Mouse (Mus musculus) ovary, postnatal 14 days (tissue): ENCODE data around the gene Tnp2.

Experiments
- DNase-seq: peaks from one replicate; pipeline ENCODE4 v3.0.0; 2022; ENCODE audit warnings: low spot score

Tnp2 gene

DNA sequence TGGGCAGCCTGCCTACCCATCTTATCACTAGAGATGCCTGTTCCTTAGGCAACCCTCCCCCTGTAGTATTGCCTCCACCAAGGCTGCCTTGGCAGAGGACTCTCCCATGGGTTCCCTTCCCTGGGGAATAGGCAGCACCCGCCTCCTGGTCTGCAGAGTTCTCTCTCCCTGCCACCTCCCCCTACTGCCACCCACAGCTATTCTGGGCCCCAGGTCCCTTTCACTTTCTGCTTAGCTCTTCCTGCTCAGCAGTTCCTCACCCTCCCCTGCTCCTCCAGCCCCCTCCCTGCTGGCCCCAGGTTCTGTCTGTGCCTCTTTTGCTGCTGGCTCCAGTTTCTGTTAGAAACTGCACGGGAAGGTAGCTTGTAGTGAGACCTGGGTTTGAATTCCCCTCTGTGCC is 18.8 kb downstream of the Tnp2 start:
- DNase-seq, result no peak

DNA sequence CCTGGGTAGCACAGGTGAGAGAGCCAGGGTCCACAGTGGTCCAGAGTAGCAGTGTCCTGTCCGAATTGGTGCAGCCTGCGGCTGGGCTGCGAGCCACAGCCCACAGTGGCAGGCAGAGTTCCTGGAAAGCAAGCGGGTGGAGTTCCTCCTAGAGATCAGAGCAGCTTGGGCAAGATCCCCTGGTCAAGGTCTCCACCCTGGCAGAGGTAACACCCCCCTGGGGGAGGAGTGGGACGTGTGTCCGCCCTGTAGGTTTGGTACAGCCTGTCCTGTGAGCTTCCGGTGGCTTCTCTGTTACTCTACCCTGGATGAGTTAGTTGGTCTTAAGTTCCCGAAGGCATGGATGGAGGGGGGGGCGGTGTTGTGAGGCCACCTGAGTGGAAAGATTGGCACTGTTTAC is 19.6 kb downstream of the Tnp2 start:
- no peak for DNase-seq

DNA sequence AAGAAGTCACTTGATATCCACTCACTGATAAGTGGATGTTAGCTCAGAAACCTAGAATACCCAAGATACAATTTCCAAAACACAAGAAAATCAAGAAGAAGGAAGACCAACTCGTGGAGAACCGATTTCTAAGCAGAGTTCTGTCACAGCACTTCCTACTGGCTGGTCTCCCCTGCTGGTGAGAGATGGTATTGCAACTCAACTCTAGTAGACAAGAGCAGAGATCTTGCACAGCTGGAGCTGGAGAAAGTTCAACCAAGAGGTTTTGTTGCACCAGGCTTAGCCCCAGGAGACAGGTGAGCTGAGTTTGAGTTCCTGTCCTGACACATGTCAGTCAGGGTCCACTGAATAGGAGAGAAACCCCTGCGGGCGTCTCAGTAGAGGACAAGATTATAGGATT is 21.3 kb downstream of the Tnp2 start:
- DNase-seq, result peak; percentile 69

DNA sequence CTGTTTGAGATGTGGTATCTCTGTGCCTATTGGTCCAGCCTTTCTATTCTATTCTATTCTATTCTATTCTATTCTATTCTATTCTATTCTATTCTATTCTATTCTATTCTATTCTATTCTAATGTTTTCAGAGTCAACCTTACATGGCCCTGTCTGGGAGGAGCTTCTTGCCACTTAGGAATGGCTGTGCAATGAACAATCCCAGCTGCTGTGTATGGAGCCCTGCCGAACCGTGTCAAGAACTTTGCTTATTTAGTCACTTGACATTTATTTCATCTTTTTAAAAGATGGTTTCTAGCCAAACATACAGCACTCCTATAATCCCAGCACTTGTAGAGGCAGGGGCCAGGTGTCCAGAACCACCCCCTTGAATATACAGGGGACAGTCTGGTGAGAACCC is 24.1 kb downstream of the Tnp2 start:
- no peak for DNase-seq

DNA sequence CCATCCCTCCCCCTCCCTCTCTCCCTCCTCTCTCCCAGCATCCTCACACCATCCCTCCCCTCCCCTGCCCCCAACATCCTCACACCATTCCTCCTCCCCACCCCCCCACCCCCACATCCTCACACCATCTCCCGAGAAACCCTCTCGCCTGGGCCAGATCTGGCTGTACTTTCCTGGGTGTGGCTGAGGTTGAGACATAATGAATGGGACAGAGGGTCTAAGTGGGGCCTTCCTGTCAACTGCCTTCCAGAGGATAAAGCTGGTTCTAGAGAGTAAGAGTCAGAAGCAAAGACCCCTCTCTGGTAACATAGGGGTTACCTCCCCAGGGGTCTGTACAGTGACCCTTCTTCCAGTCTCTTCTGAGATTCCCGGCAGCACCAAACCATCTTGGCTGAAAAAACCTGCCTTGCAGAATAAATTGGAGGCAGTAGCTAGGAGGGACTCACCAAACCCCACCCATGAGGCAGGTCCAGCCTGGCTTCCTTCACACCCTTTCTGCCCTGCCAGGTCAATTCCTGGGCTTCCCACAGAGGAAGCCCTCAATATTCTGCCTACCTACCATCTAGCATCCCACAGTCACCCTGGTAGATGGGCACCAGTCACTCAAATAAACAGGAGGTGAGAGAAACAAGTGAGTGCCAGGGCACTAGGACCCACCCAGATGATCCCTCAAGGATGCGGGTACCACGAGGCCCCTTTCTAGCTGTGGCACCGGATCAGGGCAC is 24.8 kb downstream of the Tnp2 start:
- DNase-seq, result no peak

DNA sequence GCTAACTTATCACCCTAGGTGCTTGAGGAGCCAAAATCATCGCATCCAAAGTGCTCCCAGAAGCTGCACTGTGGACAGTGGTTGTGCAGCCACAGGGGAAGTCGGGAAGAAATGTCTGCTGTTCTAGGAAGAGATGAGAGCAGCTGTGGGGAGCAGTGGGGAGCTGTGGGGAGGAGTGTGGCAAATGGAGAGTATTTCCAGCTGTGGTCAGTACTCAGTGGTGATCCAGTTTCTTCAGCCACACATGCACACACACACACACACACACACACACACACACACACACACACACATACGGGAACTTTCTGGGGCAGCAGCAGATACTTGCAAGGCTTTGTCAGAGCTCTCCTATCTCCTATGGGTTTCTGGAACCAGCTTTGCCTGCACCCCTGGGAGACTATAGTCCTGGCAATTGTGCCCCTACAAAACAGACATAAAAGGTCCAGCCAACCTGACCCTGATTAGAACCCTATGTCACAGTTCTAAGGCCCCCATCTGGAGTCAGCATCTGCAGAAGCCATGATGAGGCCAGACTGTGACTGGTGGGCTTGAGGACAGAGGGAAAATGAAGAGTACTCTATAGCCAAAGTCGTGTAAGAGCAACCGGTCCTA is 25.8 kb downstream of the Tnp2 start:
- no peak for DNase-seq

DNA sequence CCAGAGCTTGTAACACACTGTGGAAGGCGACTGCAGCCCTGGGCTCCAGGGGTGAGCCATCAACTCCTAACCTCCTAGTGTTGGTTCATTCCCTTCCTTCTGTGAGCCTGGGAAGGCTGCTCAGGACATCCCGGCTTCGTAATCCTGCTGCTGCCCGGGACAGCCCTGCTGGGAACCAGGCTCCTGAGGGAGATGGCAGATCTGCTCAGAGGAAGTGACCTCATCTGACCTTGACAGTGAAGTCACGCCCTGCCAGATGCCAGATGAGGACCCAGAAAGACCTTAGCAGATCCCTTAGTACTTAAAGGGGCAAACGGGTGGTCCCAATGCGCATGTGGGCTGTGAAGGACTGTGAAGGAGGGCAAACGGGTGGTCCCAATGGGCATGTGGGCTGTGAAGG is 27.3 kb downstream of the Tnp2 start:
- DNase-seq, result no peak

DNA sequence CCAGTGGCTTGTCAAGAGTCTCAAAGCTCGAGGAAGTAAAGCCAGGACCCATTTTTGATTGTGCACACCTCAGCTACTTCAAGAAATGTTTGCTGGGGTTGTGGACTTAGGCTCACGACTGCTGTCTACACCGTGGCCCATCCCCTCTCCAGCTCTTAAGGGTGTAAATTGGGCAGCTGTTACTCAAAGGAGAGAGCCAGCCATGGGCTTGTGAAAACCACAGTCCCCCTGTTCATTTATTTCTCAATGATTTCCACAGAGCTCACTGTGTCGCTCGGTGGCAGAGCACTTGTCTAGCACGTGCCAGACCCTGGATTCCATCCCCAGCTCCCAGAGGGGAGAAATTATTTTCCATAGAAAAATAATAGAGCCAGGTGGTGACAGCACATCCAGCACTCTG is 32.3 kb downstream of the Tnp2 start:
- DNase-seq, result no peak

DNA sequence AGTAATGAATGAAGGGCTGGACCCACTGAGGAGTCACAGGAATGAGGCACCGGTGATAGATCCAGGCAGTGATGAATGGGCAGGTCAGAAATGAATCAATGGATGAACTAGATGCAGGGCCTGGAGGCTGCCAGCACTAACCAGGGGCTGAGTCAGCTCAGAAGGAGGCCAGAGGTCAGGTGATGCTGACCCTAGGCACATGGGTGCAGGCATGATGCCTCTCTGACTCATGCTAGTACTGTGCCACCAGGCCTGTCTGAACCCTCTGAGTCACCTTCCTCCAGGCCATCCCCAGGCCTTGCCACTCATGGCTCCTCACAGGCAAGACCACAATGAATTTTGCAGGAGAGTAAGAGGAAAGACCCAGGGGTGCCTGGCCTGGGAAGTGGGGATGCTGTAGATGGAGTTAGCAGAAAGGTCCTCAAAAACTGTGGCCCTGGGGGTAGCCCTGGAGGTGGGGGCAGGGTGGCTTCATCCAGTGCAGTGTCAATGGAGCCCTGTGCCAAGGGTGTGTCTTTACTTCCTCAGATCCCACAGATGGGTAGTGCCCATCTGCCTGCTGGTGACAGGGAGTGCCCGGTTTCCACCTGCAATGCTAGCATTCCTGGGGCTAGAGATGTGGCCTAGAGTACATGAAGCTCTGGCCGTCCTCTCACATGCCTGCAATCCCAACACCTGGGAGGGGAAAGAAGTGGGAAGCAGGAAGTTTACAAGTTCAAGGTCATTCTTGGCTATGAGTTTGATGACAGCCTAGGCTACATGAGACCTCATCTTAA is 33.8 kb downstream of the Tnp2 start:
- DNase-seq, result no peak

DNA sequence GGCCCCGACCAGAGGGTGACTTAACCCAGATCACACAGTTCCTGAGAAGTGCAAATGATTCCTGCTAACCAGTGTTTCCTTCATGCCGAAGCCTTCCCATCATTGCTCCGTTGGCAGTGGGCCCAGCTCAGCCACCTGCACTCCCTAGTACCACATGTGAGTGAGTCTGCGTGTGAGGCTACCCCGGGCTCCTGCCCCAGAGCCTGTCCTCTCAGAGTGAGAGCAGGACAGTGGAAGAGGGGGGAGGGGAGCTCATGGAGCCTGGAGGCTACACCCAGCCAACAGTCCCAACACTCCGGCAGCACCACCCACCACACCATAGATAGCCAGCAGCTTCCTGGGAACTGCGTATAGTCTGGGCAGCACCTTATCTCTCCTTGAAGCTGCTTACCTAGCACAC is 38.6 kb downstream of the Tnp2 start:
- no peak for DNase-seq

DNA sequence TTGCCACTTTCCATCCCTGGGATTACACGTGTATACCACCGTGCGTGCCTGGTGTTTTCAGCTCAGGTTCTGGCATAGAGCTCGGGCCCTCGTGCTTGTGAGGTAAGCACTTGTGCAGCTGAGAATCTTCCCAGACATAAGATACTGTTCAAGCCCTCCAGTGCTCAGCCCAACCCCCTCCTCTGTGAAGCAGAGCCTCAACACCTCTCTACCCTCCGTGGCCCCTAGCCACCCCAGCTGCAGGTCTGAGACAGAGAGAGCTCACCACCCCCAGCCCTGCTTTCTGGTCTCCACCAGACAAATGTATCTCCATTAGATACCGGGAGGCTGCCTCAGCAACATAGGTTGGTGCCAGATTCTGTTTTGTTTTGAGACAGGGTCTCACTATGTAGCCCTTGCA is 39.2 kb downstream of the Tnp2 start:
- DNase-seq, result no peak

DNA sequence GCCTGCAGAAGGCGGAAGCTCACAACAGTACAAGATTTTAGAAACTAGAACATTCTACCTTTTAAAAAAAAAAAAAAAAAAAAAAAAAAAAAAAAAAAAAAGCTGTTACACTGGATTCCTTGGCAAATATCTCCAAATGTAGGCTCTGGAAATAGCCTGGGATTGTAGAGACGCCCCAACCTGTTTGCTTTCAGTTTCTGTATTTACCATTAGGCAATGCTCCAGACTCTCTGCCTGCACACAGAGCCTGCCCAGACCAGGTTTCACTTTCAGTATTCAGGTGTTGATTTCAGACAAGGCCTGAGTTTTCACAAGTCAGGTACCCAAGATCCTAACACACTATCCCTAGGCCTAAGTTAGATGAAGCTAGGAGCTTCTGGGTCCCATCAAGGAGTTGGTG is 47.4 kb downstream of the Tnp2 start:
- no peak for DNase-seq

DNA sequence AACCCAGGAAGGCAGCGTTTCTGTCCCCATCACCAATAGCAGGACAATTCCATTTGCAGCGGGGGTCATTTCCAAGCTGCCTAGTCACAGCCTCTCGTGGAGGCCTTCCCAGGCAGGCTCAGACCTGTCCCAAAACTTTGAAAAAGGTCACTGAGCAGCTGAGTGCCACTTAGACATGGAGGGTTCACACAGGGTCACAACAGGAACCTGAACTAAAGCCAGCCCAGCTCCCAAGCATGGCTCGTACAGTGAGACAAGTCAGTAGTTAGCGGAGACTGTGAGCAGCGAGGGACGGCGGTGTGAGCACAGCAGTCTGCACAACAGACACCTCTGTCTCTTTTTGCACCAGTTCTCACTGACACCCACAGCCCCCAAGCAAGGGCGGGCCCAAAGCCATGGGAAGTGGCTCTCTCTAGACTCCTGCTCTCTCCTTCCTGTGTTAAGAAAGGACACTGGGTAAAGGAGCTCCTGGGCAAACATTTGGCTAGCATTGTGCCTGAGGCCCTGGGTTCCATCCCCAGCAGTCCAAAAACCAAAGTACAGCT is 48.5 kb downstream of the Tnp2 start:
- no peak for DNase-seq

DNA sequence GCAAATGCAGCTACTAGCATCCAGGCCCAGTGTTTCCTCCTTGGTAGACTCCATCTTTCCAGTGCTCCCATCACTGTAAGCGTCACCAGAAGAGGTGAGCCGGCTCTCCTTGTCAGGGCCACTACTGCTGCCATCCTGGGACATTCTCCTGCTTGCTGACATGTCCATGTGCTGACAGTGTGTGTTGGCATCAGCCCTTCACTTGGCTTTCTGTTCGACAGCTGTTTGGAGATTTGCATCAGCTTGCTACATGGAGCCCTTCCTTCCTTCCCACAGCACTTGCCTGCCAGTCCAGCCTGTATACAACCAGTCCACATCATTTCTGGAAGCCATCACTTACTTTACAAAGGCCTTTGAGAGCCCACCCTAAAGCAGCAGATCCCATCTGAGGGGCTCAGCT is 49.6 kb downstream of the Tnp2 start:
- no peak for DNase-seq
